Mouse (Mus musculus): ENCODE results near the gene Nrbp1. TPM values are rescaled to one million over a fixed set of nuclear protein-coding genes. Genes with fewer than 3 reads are reported as not detected.
A peak's percentile ranks its signal among the peaks of the same experiment; 100 is the strongest.

Gene Nrbp1
- total and polyA plus RNA-seq, 3 experiments = 34.5 to 41.5 (median 36.6) TPM

- Histone ChIP-seq H3K9me3 (replicated peaks; ENCODE audit: low read length) (no peaks in the 10 kb centered on the region), H3K9ac (ENCODE audit: insufficient read depth, low read depth) (peak overlapping the region; percentile 87), H3K79me2 (replicated peaks; ENCODE audit: control insufficient read depth, extremely low read depth, insufficient read depth, poor library complexity, severe bottlenecking) (peaks cover 36% of the 10 kb centered on the region), H3K4me1 (ENCODE audit: control insufficient read depth in 1 of 2, insufficient read depth in 2 of 2) (peaks cover 0 to 13% of the 10 kb centered on the region in 2 experiments; a peak in 2 of 4 replicates), H3K36me3 (replicated peaks in 1 of 2; ENCODE audit: control insufficient read depth in 1 of 2, insufficient read depth in 1 of 2, low read length in 1 of 2) (peaks cover 0 to 4% of the 10 kb centered on the region in 2 experiments), H3K4me2 (ENCODE audit: insufficient read depth, low read depth, poor library complexity, severe bottlenecking) (peak overlapping the region; percentile 24), H3K4me3 (replicated peaks in 1 of 3; ENCODE audit: low read depth in 2 of 3, low read length in 2 of 3, poor library complexity in 1 of 3) (peak overlapping the region; percentile 64 to 93 (median 93)), H3K27me3 (replicated peaks) (no peaks in the 10 kb centered on the region), H3K27ac (ENCODE audit: insufficient read depth, low read depth) (peak overlapping the region; percentile 26)
- dilution Hi-C loops (cut with MboI; ENCODE audit: extremely low pct_ligation_motif_present, extremely low pct_unique_long_range_greater_than_20kb, low sequenced_read_pairs) = no loop called here
- in situ Hi-C loops (cut with MboI; ENCODE audit: low pct_ligation_motif_present, low pct_unique_long_range_greater_than_20kb, low sequenced_read_pairs) = no loop called here
- TF ChIP-seq ZKSCAN1 (IDR thresholded peaks at IDR 0.05; ENCODE audit: borderline replicate concordance, low read depth, low read length) (no peak), CHD1 (IDR thresholded peaks at IDR 0.05; ENCODE audit: low read depth, low read length) (peak; percentile 78), EP300 (IDR thresholded peaks at IDR 0.05; ENCODE audit: low read length) (no peak), MAX (IDR thresholded peaks at IDR 0.05; ENCODE audit: low read length) (no peak; the same call in 1 of the 2 replicates), TCF12 (IDR thresholded peaks at IDR 0.05; ENCODE audit: low read depth, low read length) (peak; percentile 46), ZNF384 (IDR thresholded peaks at IDR 0.05; ENCODE audit: low read depth, low read length) (peak; percentile 58), ETS1 (conservative IDR thresholded peaks at IDR 0.05; ENCODE audit: low read depth, low read length) (no peak), HCFC1 (IDR thresholded peaks at IDR 0.05; ENCODE audit: low read depth, low read length) (peak; percentile 57), SIN3A (IDR thresholded peaks at IDR 0.05; ENCODE audit: low read length) (peak; percentile 61), TBP (conservative IDR thresholded peaks at IDR 0.05; ENCODE audit: low read depth, low read length) (no peak), GABPA (IDR thresholded peaks at IDR 0.05; ENCODE audit: insufficient replicate concordance, low read depth, low read length) (no peak), BHLHE40 (IDR thresholded peaks at IDR 0.05; ENCODE audit: low read depth, low read length) (no peak; the same call in 1 of the 2 replicates), IRF4 (IDR thresholded peaks at IDR 0.05; ENCODE audit: low read depth, low read length) (peak; percentile 23; the same call in 1 of the 2 replicates), RCOR1 (conservative IDR thresholded peaks at IDR 0.05; ENCODE audit: low read depth, low read length) (no peak), POLR2A (IDR thresholded peaks at IDR 0.05; ENCODE audit: low read depth, low read length) (no peak), ZC3H11A (IDR thresholded peaks at IDR 0.05; ENCODE audit: low read depth, low read length) (no peak), CTCF (conservative IDR thresholded peaks at IDR 0.05 in 1 of 2, IDR thresholded peaks at IDR 0.05 in 1 of 2; ENCODE audit: low read depth in 2 of 2, low read length in 2 of 2) (peak in 1 of 2 experiments; percentile 82; a peak in 2 of 4 replicates), MXI1 (IDR thresholded peaks at IDR 0.05; ENCODE audit: low read depth, low read length) (no peak; the same call in 1 of the 2 replicates), POLR2AphosphoS2 (IDR thresholded peaks at IDR 0.05; ENCODE audit: low read depth, low read length) (no peak; the same call in 1 of the 2 replicates), PAX5 (IDR thresholded peaks at IDR 0.05; ENCODE audit: low read length) (no peak), MAFK (IDR thresholded peaks at IDR 0.05; ENCODE audit: insufficient replicate concordance, low read length) (no peak), RAD21 (IDR thresholded peaks at IDR 0.05; ENCODE audit: low read depth, low read length) (peak; percentile 59), MAZ (IDR thresholded peaks at IDR 0.05; ENCODE audit: low read depth, low read length) (peak; percentile 37; the same call in 1 of the 2 replicates), ZMIZ1 (IDR thresholded peaks at IDR 0.05; ENCODE audit: low read depth, low read length) (0 out of 2 replicates have a peak, but pooled peaks have one; percentile 55), MEF2A (IDR thresholded peaks at IDR 0.05; ENCODE audit: borderline replicate concordance, low read depth, low read length) (no peak), ELF1 (IDR thresholded peaks at IDR 0.05; ENCODE audit: low read depth, low read length) (peak; percentile 11; the same call in 1 of the 2 replicates), MYC (IDR thresholded peaks at IDR 0.05; ENCODE audit: low read depth, low read length) (peak; percentile 85), SMC3 (IDR thresholded peaks at IDR 0.05; ENCODE audit: low read depth, low read length) (peak; percentile 50), USF2 (conservative IDR thresholded peaks at IDR 0.05; ENCODE audit: low read depth, low read length) (no peak), E2F4 (IDR thresholded peaks at IDR 0.05; ENCODE audit: insufficient replicate concordance, low read depth, low read length) (no peak), JUN (IDR thresholded peaks at IDR 0.05; ENCODE audit: insufficient read depth, low read depth, low read length) (no peak), USF1 (IDR thresholded peaks at IDR 0.05; ENCODE audit: low read depth, low read length) (no peak), CHD2 (IDR thresholded peaks at IDR 0.05; ENCODE audit: low read length) (no peak), NELFE (IDR thresholded peaks at IDR 0.05; ENCODE audit: low read depth, low read length) (peak; percentile 51; the same call in 1 of the 2 replicates), KAT2A (IDR thresholded peaks at IDR 0.05; ENCODE audit: insufficient replicate concordance, low read length) (no peak), NRF1 (IDR thresholded peaks at IDR 0.05; ENCODE audit: low read depth, low read length) (peak; percentile 37), UBTF (IDR thresholded peaks at IDR 0.05; ENCODE audit: low read depth, low read length) (no peak), JUND (conservative IDR thresholded peaks at IDR 0.05; ENCODE audit: low read depth, low read length) (no peak)
- peak; percentile 85 for DNase-seq (ENCODE audit: extremely low read depth)
Observed at GRCm38 (mm10) chr5:31221304-31221945, 19.2 kb upstream of the Nrbp1 start.
